Mouse (Mus musculus) ES-Bruce4 (cell line): Measurements from ENCODE around the gene Mycbpap. TPM values are rescaled to one million over a fixed set of nuclear protein-coding genes. Genes with fewer than 3 reads are reported as not detected.

Source experiments
- H3K27ac ChIP-seq: 2 replicates; pipeline ENCODE4 v1.5.1; 2012; ENCODE audit warnings: low read length, inconsistent platforms; ENCODE audit not compliant: insufficient read depth
- H3K27me3 ChIP-seq: 2 replicates; pipeline ENCODE4 v1.6.1; 2012; ENCODE audit warnings: mild to moderate bottlenecking, low read length, inconsistent platforms; ENCODE audit not compliant: control insufficient read depth, poor library complexity, insufficient read depth, severe bottlenecking
- H3K36me3 ChIP-seq: 2 replicates; pipeline ENCODE4 v1.6.1; 2012; ENCODE audit warnings: inconsistent platforms, mild to moderate bottlenecking, low read length, moderate library complexity; ENCODE audit not compliant: control insufficient read depth, poor library complexity, insufficient read depth, severe bottlenecking
- H3K4me1 ChIP-seq: one replicate; pipeline ENCODE4 v1.8.1; 2011; ENCODE audit warnings: low read length; ENCODE audit not compliant: control insufficient read depth, insufficient read depth
- H3K4me3 ChIP-seq: 2 replicates; pipeline ENCODE4 v1.5.1; 2011; ENCODE audit warnings: low read depth, mild to moderate bottlenecking, low read length
- H3K9ac ChIP-seq: 2 replicates; pipeline ENCODE4 v1.6.1; 2012; ENCODE audit warnings: low read depth, mild to moderate bottlenecking, inconsistent platforms; ENCODE audit not compliant: poor library complexity, severe bottlenecking
- H3K9me3 ChIP-seq: replicated peaks from 2 replicates; pipeline ENCODE4 v1.6.1; 2012; ENCODE audit warnings: mild to moderate bottlenecking, low read length, inconsistent platforms; ENCODE audit not compliant: control insufficient read depth, poor library complexity, insufficient read depth, severe bottlenecking
- CTCF ChIP-seq: IDR thresholded peaks from one replicate; pipeline ENCODE4 v1.8.1; 2011; ENCODE audit warnings: low read depth, low read length
- EP300 ChIP-seq: IDR thresholded peaks from 2 replicates; pipeline ENCODE4 v1.6.1; 2011; ENCODE audit warnings: low read depth, low read length; ENCODE audit not compliant: insufficient read depth
- POLR2A ChIP-seq: IDR thresholded peaks from one replicate; pipeline ENCODE4 v1.8.1; 2011; ENCODE audit warnings: low read length; ENCODE audit not compliant: insufficient read depth
- polyA plus RNA-seq: library from polyadenylated mRNA; stranded (reverse); fragments of >200 nt; gene quantifications from 2 replicates; pipeline ENCODE4 v1.2.4, GENCODE M21; 2011; ENCODE audit warnings: low read depth; ENCODE audit not compliant: missing spikeins, insufficient read depth, insufficient read length

Mycbpap gene
- polyA plus RNA-seq, 1 experiment, result 1.3 TPM

- H3K4me3 ChIP-seq, result no peak overlapping the region
- no peaks in the 10 kb centered on the region for H3K27me3 ChIP-seq
- H3K9me3 ChIP-seq, result no peaks in the 10 kb centered on the region
- H3K36me3 ChIP-seq, result no peaks in the 10 kb centered on the region
- H3K4me1 ChIP-seq, result no peaks in the 10 kb centered on the region
- no peak overlapping the region for H3K9ac ChIP-seq
- no peak overlapping the region for H3K27ac ChIP-seq
- no peak for TF ChIP-seq CTCF
- no peak for TF ChIP-seq EP300
- no peak for TF ChIP-seq POLR2A
Observed at GRCm38 (mm10) chr11:94454756-94455155, 66.8 kb downstream of the Mycbpap start.

Other genes starting within 250 kb of the Mycbpap start
- not detected in 2 replicates for gene Gm21885, start 239.9 kb downstream of the Mycbpap start, polyA plus RNA-seq
- 182 and 223 TPM in 2 replicates for gene Luc7l3, start 199.8 kb downstream of the Mycbpap start, polyA plus RNA-seq
- 51.7 and 66.3 TPM in 2 replicates for gene Ankrd40, start 193.7 kb downstream of the Mycbpap start, polyA plus RNA-seq
- gene Abcc3, start 128.7 kb downstream of the Mycbpap start, polyA plus RNA-seq, result 0.24 and 1.2 TPM in 2 replicates
- gene Cacna1g, start 47.5 kb downstream of the Mycbpap start, polyA plus RNA-seq, result 2.9 and 8.6 TPM in 2 replicates
- 1.4 TPM in 1 of 2 replicates, not detected in the other for gene Spata20, start 35.6 kb downstream of the Mycbpap start, polyA plus RNA-seq
- 2.7 and 2.9 TPM in 2 replicates for gene Epn3, start 21.8 kb downstream of the Mycbpap start, polyA plus RNA-seq
- 3.1 and 3.2 TPM in 2 replicates for gene Rsad1, start 27.5 kb upstream of the Mycbpap start, polyA plus RNA-seq
- gene Chad, start 43.3 kb upstream of the Mycbpap start, polyA plus RNA-seq, result not detected in 2 replicates
- gene Acsf2, start 80.1 kb upstream of the Mycbpap start, polyA plus RNA-seq, result 16.1 and 16.6 TPM in 2 replicates
- 163 and 171 TPM in 2 replicates for gene Lrrc59, start 108.0 kb upstream of the Mycbpap start, polyA plus RNA-seq
- 48.1 and 49.0 TPM in 2 replicates for gene Mrpl27, start 132.0 kb upstream of the Mycbpap start, polyA plus RNA-seq
- gene Eme1, start 132.2 kb upstream of the Mycbpap start, polyA plus RNA-seq, result 31.8 and 33.3 TPM in 2 replicates
- gene Xylt2, start 155.8 kb upstream of the Mycbpap start, polyA plus RNA-seq, result 16.8 and 20.1 TPM in 2 replicates
- not detected in 2 replicates for gene Gm11541, start 182.8 kb upstream of the Mycbpap start, polyA plus RNA-seq
- gene Cdc34b, start 220.0 kb upstream of the Mycbpap start, polyA plus RNA-seq, result 0.55 TPM in 1 of 2 replicates, not detected in the other